Mouse (Mus musculus) pancreas, adult 10 weeks (tissue): ENCODE results near the gene Tpt1. TPM values are rescaled to one million over a fixed set of nuclear protein-coding genes. Genes with fewer than 3 reads are reported as not detected.

Experiments
- polyA plus RNA-seq: library from polyadenylated mRNA; stranded (reverse); fragments of 350-450 nt; fragmentation: Illumina TruSeq; extraction: RNeasy Lipid Tissue Mini Kit (QIAGEN cat#74804); gene quantifications from one replicate; pipeline ENCODE4 v1.2.3, GENCODE M21; 2015; ENCODE audit warnings: low read depth, low replicate concordance; ENCODE audit not compliant: insufficient read depth

The Tpt1 gene
- polyA plus RNA-seq = 3,184 TPM

DNA sequence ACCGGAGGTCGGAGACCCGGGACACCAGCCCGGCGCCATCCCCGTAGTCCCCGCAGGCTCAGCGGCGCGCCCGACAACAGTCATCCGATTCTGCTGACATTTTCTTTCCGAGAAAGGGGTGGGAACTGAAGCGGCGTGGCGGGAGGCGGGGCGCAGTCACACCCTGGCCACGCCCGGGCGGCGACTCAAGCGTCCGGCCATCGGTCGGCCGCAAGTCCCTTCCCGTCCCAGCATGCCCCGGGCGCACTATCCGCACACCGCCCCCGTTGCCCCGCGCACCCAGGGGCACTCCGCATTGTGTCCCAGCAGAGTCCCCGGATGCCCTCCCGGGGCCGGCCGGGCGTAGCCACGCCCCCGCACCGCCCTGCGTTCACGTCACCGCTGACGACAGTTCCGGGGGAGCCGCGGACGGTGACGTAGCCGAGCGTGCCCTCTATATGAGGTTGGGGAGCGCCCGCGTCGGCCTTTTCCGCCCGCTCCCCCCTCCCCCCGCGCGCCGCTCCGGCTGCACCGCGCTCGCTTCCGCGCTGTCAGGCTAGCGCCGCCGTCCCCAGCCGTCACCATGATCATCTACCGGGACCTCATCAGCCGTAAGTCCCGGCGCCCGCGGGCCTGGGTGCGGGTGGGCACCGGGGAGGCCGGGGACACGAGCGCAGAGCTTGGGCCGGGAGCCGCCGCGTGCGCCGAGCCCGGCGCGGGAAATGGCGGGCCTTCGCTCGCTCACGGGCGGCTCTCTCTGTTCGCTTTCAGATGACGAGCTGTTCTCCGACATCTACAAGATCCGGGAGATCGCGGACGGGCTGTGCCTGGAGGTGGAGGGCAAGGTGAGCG lies at the start of gene Tpt1:
Gene Tpt1 (plus strand): TSS at position 227 of the 831 bp plus-strand sequence.

Other genes starting within 250 kb of the Tpt1 start
- not detected for gene Erich6b, start 202.8 kb upstream of the Tpt1 start, polyA plus RNA-seq
- 8.8 TPM for gene Cog3, start 90.6 kb upstream of the Tpt1 start, polyA plus RNA-seq
- 3.4 TPM for gene Slc25a30, start 58.1 kb upstream of the Tpt1 start, polyA plus RNA-seq
- gene Kctd4, start 109.9 kb downstream of the Tpt1 start, polyA plus RNA-seq = not detected
- gene Gtf2f2, start 165.8 kb downstream of the Tpt1 start, polyA plus RNA-seq = 3.8 TPM